Mouse (Mus musculus) left cerebral cortex, postnatal 36 days (tissue): ENCODE results near the gene Unc5cl. TPM values are rescaled to one million over a fixed set of nuclear protein-coding genes. Genes with fewer than 3 reads are reported as not detected.

Experiments
- DNase-seq, 2 experiments: peaks; one replicate each; pipeline ENCODE4 v3.0.0; 2021 to 2022; ENCODE audit warnings: low spot score in 2 of 2, mixed read lengths in 1 of 2
- intact Hi-C: fragments of 180-260 bp; cut with DNase I; formaldehyde crosslinking; loops from one replicate; pipeline ENCODE4 v1.15.1; 2025
- total RNA-seq, 2 experiments: library from RNA; stranded (reverse); gene quantifications; 2 replicates each; pipeline ENCODE4 v1.2.3; 2021

Unc5cl gene
- total RNA-seq, 2 experiments from 2014 or later = 0.34 to 0.59 TPM

DNA sequence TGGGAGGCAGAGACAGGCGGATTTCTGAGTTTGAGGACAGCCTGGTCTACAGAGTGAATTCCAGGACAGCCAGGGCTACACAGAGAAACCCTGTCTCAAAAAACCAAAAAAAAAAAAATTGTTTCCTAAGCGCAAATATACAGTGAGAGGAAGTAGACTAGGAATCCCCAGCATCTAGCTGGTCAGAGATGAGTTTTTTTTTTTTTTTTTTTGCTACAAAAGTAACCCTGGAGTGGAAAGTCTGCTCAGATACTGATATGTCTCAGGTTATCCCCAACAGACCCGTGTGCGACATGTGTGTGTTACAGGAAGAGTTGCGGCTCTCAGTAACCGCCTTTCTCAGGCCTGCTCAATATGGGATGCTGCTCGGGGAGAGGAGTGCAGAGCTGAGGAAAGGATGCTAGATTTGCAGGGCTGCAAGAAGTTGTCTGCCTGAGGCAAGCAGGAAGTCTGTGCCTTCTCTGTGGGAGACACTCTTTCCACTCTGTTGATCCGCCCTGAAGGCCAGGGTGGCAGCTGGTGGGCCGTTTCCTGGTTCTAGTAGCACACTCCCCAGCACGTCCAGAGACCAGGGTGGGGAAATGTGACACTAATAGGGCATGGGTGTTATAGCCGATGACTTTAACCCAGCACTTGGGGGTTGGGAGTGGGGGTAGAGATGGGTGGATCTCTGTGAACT, 26.7 kb upstream of the Unc5cl start:
- intact Hi-C loops = no loop called here
- no peak for DNase-seq

DNA sequence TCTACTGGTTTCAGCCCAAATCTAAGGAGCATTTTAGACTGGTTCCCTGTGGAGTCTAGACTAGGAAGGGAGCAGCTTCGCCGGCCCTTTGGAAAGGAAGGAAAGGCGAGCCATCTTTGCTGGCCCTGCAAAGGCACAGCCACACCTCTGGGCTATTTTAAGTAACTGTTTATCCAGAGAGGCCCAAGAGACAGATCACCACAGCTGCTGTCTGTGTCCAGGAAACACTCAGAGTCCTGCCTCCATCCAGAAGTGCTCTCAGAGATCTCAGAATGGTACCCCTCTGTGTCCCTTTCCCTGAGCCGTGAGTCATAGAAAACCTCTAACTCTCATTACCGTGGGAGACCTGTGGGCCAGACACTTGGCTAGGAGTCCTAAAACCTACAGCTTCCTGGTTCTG, 24.3 kb upstream of the Unc5cl start:
- no peak for DNase-seq
- intact Hi-C loops = no loop called here

DNA sequence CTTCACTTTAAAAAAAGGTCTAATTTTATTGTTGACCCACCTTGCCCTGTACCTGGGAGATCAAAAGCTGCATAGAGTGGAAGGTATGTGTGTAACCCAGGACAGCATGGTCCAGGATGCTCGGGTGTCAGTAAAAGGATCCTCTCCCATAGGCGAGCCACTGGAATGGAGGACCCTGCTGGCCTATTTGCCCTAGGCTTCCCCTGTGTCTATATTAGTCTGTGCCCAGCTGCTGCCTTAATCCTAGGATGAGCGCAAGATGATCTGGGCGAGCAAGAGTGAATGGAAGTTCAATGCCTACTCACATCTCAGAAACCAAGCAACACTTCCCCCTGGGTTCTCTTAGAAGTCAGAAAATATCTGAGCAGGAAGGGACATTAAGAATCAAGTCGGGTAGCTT, 23.6 kb upstream of the Unc5cl start:
- DNase-seq = no peak
- intact Hi-C loops = no loop called here

DNA sequence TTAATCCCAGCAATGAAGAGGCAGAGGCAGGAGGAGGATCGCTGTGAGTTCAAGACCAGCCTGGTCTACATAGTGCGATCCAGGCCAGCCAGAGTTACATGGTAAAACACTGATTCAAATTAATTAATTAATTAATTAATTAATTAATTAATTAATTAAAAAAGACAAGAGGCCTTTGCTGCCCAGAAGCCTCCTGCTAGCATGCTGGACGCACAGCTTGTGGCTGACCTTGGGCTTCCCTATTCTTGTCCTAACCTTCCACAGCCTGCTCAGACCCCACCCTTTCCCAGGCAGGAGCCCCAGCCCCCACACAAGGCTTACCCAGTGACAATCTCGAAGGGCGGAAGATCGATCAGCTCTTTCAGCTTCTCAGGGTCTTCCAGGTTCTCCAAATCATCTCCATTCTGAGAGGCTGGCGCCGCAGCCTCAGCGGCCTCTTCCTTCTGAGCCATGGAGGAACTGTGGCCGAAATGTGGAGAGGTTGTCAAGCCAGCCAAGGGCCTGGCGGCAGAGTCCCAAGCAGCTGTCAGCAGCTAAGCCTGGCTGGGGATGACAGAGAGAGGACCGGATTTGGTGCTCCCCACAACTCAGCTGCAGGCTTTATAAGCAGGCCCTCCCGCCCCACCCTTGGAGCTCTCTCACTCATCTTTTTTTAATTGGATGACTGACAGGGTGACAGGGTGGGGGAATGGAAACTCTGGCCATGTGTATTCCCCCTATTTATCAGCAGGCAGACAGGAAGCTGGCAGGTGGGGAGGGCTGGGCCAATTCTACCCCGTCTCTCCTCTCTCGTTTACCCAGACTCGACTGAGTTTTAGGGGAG, 22.3 kb upstream of the Unc5cl start, which contains the start of gene Apobec2:
Gene Apobec2, minus strand, starts transcription at position 773 of the 823 bp plus-strand sequence.
- no peak for DNase-seq
- intact Hi-C loops = no loop called here

DNA sequence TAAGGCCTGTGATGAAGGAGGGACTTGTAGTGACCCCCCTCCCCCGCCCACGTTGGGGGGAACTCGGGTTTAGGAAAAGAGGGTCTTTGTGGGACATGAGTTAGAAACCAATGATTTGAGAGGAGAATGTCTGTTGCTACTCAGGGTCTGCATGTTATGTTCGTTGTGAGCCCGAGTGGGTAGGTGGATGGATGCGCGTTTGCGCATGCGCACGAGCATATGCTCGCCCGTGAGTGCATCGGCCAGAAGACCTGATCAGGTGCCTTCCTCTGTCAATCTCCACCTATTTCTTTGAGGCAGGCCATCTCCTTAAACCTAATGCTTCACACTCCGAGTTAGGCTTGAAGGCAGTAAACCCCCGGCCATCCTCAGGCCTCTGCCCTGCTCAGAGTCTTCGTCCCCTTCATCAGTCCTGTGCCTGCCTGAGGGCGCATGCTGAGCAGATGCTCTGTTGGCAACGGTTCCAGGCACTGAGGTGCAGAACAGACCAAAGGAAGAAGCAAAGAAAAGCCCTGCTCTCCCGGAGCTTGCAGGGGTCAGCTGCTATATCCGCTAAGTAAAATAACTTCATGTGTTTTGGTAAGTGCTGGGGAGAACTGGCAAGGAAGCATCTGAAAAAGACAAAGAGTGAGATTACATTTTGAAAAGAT, 21.6 kb upstream of the Unc5cl start:
- no peak for DNase-seq
- intact Hi-C loops = no loop called here

DNA sequence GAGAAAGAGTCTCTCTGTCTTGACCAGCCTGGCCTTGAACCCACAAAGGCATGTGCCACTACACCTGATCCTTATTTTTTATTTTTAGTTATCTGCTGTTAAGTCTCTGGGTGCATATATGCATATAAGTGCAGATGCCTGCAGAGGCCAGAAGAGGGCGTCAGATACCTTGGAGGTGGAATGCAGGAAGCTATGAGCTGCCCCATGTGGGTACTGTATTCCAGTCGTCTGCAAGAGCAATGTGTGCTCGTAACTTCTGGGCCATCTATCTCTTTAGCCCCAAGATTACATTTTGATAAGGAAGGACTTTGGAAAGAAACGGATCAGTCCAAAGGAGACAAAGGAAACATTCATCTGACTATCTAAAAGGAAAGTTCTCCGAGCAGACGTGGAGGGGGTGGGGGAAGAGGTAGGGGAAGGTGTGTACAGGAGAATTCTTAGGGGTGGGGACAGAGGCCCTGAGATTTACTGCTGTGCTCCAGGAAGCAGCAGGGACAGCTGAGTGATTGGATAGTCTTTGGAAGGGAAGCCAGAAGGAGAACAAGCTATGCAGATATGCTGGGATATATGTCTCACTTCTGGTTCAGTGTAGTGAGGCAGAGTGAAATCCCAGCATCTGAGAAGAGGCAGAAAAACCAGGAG, 20.9 kb upstream of the Unc5cl start:
- intact Hi-C loops = no loop called here
- no peak for DNase-seq

DNA sequence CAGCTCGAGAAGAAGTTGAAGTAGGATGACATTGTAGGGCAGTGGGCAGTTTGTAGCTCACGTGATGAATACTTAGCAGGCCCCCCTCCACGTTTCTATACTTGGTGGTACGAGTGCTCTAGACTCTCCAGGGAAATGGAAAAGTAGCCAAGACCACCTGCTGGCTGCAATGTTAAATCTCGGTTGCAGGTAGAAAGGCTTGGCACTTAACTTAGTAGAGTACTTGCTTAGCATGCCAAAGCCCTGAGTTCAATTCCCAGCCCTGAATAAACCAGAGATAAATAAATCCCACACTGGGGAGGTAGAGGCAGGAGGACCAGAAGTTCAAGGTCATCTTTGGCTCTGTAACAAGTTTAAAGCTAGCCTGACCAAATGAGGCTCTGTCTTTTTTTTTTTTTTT, 20.2 kb upstream of the Unc5cl start:
- DNase-seq = no peak
- intact Hi-C loops = no loop called here

DNA sequence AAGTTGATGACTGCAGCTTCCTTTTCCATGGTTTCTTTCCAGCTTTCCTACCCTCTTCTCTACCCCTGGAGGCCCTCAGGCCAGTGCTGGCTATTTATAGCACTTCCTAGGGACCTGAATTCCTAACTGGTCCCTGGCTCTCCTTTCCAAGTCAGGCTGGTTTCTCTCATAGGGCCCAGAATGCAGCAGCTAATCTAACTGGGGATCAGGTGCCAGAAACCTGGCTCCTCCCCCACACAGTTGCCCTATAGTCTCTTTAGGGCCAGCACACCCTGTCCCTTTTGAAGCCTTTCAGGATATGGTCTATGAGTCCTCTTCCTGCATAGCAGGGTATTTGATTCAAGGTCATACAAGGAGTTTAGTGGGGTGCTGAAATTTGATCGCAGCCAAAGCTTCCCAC, 18.2 kb upstream of the Unc5cl start:
- intact Hi-C loops = no loop called here
- no peak for DNase-seq

DNA sequence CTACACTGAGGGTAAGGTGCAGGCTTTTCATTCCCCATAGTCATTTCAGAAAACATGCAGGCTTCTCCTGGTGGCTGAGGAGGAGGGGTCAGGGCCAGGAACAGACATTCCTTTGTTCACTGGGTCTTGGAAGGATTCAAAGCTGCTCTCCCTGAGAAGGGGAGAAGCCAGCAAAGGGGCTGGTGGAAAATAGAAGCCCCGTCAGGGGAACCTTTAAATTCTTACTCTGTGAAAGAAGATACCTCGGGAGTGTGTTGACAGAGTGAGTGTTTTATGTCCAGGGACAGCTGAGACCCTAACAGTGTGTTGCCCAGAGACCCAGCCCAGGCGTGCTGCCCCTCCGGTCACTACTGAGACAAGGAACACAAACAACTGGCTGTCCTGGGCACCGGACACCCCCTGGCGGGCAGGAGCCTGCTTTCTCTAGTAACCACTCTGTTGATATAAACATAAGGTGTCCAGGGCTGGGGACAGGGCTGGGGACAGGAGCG, 17.2 kb upstream of the Unc5cl start:
- DNase-seq = no peak
- intact Hi-C loops = no loop called here

DNA sequence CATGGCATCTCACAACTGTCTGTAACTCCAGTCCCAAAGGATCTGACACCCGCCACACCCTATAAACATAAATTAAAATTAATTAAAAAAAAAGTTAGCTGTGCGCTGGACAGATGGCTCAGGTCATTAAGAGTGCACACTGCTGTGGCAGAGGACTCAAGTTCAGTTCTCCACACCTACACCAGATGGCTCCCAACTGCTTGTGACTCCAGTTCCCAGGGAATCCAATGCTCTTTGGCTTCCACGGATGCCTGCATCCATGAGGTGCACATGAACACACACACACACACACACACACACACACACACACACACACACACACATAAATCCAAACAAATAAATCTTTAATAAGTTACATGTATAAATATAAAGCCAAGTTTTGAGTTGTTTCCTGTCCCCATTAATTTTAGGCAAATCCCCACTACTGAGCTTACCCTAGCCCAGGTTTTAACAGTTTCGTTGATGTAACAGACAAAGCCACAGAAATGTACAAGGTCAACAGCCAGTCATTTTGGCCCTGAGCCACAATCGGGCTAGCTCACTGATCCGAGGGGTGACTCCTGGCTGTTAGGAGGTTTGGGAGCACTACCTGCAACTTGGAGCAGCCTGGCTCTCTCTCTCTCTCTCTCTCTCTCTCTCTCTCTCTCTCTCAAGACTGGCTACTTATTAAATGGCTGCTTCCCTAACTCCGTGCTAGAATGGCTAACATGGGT, 11.8 kb upstream of the Unc5cl start:
- no peak for DNase-seq
- intact Hi-C loops = loop anchor here (10.0 kb wide), 1 partner anchor 962 kb away; no protein-coding TSS in a partner anchor

DNA sequence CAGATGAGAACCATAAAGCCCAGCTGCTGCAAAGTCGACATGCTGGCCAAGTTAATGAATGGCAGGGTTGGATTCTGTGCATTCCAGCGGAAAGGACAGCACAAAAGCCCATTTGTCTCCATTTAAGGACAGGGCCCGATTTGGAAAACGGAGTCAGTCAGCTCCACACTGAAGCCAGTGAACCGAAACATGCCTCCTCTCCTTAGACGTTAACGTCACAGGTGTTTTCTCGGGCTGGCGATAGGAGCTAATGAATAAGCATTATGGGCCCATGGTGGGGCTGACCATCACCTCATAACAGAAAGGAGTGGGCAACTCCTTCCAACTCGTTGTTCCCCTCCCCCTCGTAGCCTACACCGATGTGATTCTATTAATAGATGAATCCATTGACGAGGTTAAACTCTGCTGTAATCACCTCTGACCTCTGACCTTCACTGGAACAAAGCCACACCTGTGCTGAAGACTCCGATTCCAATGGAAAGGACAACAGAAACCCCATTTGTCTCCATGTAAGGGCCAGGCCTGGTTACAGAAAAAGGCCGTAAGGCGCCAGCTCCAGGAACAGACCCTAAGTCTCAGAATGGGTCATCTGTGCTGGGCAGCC, 11.1 kb upstream of the Unc5cl start:
- DNase-seq = no peak
- intact Hi-C loops = loop anchor here (10.0 kb wide), 1 partner anchor 961 kb away; no protein-coding TSS in a partner anchor

DNA sequence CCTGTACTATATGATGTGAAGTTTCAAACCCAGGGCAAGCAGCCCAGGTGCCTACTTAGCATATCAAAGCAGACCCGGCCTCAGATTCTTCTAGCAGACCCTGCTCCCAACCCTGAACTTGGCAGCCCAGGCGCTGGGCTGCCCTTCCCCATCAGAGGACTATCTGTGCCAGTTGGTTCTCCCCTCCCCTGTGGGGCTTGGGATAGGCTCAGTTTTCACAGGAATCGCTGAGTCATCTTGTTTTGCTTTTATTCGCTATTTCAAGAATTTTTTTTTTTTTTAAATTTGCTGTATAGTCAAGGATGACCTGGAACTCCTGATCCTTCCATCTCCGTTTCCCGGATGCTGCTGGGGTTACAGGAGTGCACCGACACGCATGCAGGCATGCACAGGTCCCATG, 7.0 kb upstream of the Unc5cl start:
- no peak for DNase-seq
- intact Hi-C loops = loop anchor here (10.0 kb wide), 1 partner anchor 957 kb away; no protein-coding TSS in a partner anchor

DNA sequence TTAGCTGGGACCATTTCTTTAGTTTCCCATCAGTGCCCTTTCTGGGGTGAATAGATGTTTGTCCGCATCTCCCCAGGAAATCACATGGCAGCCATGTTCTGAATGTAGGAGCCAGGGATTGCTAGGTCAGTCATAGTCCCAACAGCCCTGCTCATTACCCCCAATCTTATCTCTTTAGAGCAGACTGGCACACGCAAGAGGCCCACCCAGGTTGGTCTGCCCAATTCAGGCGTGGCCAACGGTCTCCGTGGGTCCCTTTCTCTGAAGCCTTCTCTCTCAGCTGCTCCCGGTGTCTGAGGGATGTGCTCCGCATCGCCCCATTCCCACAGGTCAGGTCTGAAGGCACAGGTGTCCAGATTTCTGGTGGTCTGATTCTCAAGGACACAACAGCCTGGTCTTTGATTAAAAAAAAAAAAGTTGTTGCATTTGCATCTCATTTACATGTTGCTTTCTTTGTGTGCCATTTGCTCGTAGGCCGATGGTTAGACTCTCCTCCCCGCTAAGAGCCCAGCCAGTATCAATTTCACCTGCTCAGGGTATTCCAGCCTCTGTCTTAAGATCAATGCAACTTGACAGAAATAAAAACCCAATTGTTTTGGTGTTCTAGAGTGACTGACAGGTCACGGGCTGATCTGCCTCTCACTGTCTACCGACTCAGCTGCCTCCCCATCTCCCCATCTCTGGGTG, 3.9 kb upstream of the Unc5cl start:
- intact Hi-C loops = no loop called here

DNA sequence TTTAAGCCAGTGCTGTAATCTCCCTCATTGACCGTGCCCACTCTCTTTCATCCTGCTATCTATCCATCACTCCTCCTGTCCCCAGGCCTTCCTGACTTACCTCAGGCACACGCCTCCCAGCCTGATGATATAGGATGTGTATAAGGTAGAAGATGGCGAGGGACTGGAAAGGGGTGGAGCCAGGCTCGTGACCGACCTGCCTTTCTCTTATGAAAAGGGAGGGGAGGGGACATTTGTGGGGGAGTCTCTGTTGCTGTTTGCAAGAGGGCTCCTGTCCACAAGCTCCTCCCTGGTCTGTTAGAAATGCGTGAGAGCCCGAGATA, 3.4 kb upstream of the Unc5cl start, which contains the start of gene Tspo2:
Gene Tspo2, minus strand, starts transcription at position 170 of the 323 bp plus-strand sequence.
- no peak for DNase-seq
- intact Hi-C loops = no loop called here

More for the DNA sequence above, 3.9 kb upstream of the Unc5cl start:
- DNase-seq = no peak

DNA sequence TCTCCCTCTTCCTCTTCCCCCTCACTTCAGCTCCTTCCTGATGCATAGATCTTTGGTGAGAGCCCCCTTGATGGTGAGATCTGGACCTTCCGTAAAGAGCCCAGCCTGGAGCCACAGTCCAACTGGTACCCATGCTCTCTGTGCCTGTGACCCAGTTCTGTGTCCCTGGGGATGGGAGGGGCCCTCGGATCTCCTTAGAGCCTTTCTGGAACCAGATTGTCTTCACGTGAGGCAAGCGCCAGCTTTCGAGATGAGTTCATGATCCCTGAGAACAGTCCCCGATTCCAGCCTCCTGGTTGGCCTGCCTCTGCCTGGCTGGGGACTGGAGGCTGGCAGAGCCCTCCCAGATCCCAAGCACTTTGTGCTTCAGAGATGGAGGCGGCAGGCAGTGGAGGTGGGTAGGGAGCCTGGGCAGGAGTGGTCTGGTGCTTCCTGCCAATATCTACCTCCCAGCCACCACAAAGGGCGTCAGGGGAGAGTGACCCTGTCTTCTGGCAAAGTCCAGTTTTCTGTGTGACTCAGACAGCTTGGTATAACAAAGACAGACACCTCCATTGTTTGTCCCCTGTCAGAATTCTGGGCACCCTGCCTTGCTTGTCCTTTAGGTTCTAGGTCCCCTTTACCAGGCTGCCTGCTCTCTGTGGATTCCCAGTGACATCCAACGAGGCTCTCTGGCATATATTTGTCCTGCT, 2.8 kb upstream of the Unc5cl start:
- intact Hi-C loops = no loop called here

DNA sequence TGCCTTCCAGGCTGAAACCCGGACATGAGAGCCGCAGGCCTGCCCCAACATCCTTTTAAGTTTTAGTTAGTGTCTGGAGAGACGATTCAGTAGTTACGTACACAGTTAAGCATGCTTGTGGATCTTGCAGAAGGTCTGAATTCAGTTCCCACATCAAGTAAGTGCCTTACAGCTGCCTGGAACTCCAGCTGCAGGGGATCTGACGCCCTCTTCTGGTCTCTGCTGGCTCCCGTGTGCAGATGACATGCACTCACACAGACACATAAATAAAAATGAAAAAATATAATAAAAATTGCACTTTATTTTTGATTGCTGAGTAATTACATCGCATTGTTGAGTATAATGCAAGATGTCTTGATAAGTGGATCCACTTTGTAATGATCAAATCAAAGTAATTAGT, 1.2 kb upstream of the Unc5cl start:
- intact Hi-C loops = no loop called here
- DNase-seq = no peak

More for the DNA sequence above, 2.8 kb upstream of the Unc5cl start:
- no peak for DNase-seq

DNA sequence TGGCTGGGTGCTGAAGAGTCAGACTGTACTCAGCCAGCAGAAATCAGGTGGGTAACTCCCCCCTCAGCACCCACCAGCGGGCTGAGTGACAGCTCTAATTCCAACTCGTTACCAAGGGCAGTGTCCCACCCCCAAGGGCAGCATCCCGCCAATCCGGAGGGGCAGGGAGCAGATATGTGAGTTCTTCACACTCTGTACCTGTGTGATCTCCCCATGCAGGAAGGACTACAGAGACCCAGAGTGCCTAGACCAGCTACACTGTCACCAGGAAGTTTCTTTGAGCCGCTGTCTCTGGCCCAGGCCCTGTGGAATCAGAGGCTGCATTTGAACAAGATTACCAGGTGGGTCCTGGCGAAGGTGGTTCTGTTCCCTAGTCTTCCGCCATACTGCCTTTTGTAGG, 511 bp upstream of the Unc5cl start:
- intact Hi-C loops = no loop called here
- DNase-seq = no peak

DNA sequence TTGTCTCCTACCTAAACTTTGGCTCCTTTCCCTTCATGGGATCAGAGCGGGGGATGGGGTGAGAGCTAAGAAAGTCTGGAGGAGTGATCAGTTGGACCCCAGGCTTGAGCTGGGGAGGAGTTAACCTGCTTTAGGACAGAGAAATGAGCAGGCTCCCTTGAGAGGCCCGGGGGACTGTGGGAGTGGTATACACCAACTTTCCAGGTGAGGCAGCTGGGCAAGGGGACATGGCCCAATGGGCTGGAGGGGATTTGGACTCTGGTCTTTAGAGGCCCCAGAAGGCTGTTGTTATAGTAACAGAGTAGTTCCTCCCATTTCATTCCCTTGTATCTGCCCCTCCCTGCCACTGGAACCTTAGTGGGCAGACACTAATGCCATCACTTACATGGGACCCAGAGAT, 1.3 kb downstream of the Unc5cl start:
- DNase-seq = no peak
- intact Hi-C loops = no loop called here
